Mouse (Mus musculus): ENCODE measurements at regions not wholly inside any gene's neighbourhood (a gene's known extent, or its start where the extent isn't known, plus 50 kb on each side); places are given as distances from the start of the nearest gene placed in this dataset.

DNA sequence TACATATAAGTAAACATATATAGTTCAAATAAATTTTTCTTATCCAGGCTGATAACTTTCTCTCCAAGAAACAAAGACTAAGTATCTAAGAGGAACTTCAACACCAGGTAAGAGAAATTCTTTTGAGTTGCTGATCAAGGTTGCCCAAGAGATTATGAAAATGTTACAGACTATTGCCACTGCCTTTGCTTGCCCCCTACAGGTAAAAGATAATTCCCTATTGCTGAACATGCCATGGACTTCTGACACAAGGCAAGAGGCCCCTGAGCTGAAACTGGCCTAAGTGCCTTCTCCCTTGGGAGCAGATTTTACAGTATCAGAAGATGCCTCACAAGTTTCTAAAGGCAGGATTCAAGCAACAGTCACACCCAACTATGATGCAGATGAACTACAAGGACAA is 2914.2 kb upstream of the Gm6569 start:
- ATAC-seq (ENCODE audit: low TSS enrichment): 0 out of 2 replicates have a peak, but pooled peaks have one; percentile 47

DNA sequence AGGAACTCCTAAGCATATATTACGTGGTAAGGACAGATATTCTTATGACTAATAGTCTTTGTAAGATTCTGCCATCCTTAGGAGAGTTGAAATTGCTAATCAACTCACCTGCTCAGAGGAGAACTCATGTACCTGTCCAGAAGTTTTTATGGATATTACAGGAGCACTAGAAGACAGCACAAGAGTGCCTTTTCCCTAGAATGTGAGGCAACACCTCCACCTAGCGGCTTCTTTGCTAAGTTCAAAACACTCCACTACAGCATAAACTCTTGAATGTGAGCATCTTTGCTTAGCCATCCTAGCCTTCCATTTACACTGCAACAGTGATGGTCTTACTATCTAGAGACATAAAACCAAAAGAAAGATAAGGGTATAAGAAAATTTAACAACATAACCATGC is 2913.5 kb upstream of the Gm6569 start:
- ATAC-seq (ENCODE audit: low TSS enrichment): peak; percentile 94
